ENCODE assay signal across 9 mouse cellular contexts in the genomic region with DNA sequence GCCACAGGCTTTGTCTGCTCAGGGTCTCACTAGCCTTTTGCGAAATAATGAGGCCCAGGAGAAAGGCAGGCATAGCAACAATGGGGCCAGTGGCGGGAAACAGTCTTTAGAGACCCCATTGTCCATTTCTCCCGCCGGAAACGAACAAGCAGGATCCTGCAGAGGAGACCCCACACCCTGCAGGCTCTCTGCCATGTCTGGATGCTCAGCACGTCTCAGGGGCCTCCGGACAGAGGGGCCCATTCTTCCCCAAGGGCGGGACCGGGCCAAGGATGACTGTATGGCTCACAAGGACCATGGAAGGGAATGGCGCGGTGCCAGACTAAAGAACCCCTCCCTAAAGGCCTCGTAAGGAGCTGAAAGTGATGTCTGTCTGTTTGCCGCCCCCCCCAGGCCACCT. TPM values are rescaled to one million over a fixed set of nuclear protein-coding genes. Genes with fewer than 3 reads are reported as not detected.
DNase-seq lines count a peak whose midpoint lies in the region; ATAC-seq lines count a peak whose summit lies in the region.
"Had no signal": no experiment of that assay in that cellular context is flagged by ENCODE, and none has a peak within 500 bp of the region (broad histone marks: within the 10 kb centered on the region; RNA-seq: fewer than 3 reads in every experiment).

No protein-coding gene starts in this region.

- peaks cover 63% of the 10 kb centered on the region for H3K4me1 ChIP-seq in kidney, embryonic 15.5 days
- H3K4me1 ChIP-seq in forebrain, embryonic 15.5 days, result peaks cover 66% of the 10 kb centered on the region
- H3K4me1 ChIP-seq in midbrain, embryonic 13.5 days (replicated peaks), result peaks cover 61% of the 10 kb centered on the region

- DNase-seq in kidney, postnatal 25 days, result no peak
- DNase-seq in embryo, embryonic 10.5 days (ENCODE audit: low spot score), result peak; percentile 70
- DNase-seq in heart, adult 11 months, result no peak
- DNase-seq in right cerebral cortex, postnatal 4 days, result no peak
- DNase-seq: thymus, postnatal 14 days had no signal

- H3K4me2 ChIP-seq in kidney, embryonic 15.5 days, result 0 out of 2 replicates have a peak overlapping the region, but pooled peaks have one; percentile 1
- peak overlapping the region; percentile 86; the same call in 1 of the 2 replicates for H3K4me2 ChIP-seq in forebrain, embryonic 15.5 days (replicated peaks)
- H3K4me2 ChIP-seq in midbrain, embryonic 13.5 days (replicated peaks), result peak overlapping the region; percentile 82

- peaks cover 17% of the 10 kb centered on the region for H3K36me3 ChIP-seq in kidney, embryonic 15.5 days
- H3K36me3 ChIP-seq in forebrain, embryonic 15.5 days, result 0 out of 2 replicates have a peak, but pooled peaks cover 6% of the 10 kb centered on the region
- H3K36me3 ChIP-seq in midbrain, embryonic 13.5 days, result peaks cover 8% of the 10 kb centered on the region; the same call in 1 of the 2 replicates

- H3K9ac ChIP-seq in kidney, embryonic 15.5 days, result no peak overlapping the region
- no peak overlapping the region for H3K9ac ChIP-seq in forebrain, embryonic 15.5 days (replicated peaks)
- peak overlapping the region; percentile 71 for H3K9ac ChIP-seq in midbrain, embryonic 13.5 days (replicated peaks)

- WGBS in kidney, embryonic 15.5 days, result 78% methylated on average over 13 of the region's 13 CpGs
- WGBS in forebrain, embryonic 15.5 days, result 8% methylated on average over 13 of the region's 13 CpGs
- WGBS in midbrain, embryonic 13.5 days, result 16% methylated on average over 13 of the region's 13 CpGs

- H3K27me3 ChIP-seq in kidney, embryonic 15.5 days, result 0 out of 2 replicates have a peak, but pooled peaks cover 3% of the 10 kb centered on the region
- H3K27me3 ChIP-seq in forebrain, embryonic 15.5 days, result 0 out of 2 replicates have a peak, but pooled peaks cover 4% of the 10 kb centered on the region
- H3K27me3 ChIP-seq in midbrain, embryonic 13.5 days, result no peaks in the 10 kb centered on the region

- no peak for ATAC-seq in kidney, embryonic 15.5 days (replicated peaks; ENCODE audit: low FRiP score)
- no peak for ATAC-seq in forebrain, embryonic 15.5 days (replicated peaks)
- no peak for ATAC-seq in midbrain, embryonic 13.5 days
- no peak for ATAC-seq in inflammation-experienced regulatory T-cells, adult 6 months

- H3K27ac ChIP-seq in kidney, embryonic 15.5 days, result 0 out of 2 replicates have a peak overlapping the region, but pooled peaks have one; percentile 29
- H3K27ac ChIP-seq in forebrain, embryonic 15.5 days (replicated peaks), result peak overlapping the region; percentile 95
- peak overlapping the region; percentile 91; the same call in 1 of the 2 replicates for H3K27ac ChIP-seq in midbrain, embryonic 13.5 days

- no peaks in the 10 kb centered on the region for H3K9me3 ChIP-seq in kidney, embryonic 15.5 days (replicated peaks)
- no peaks in the 10 kb centered on the region for H3K9me3 ChIP-seq in forebrain, embryonic 15.5 days
- H3K9me3 ChIP-seq in midbrain, embryonic 13.5 days, result no peaks in the 10 kb centered on the region

- H3K4me3 ChIP-seq in kidney, embryonic 15.5 days (replicated peaks), result no peak overlapping the region
- H3K4me3 ChIP-seq in forebrain, embryonic 15.5 days, result no peak overlapping the region
- peak overlapping the region; percentile 64 for H3K4me3 ChIP-seq in midbrain, embryonic 13.5 days (replicated peaks)

RNA-seq across cellular contexts. Expression of gene AC134908.4, which starts 1.3 kb away (rescaled TPM):
- polyA plus RNA-seq in kidney, embryonic 15.5 days (2015; fragmentation: Nextera tagmentation; extraction: Ambion mirVana), result not detected in 2 replicates
- polyA plus RNA-seq in forebrain, embryonic 15.5 days (2015; fragmentation: Nextera tagmentation; extraction: Ambion mirVana), result not detected in 2 replicates
- polyA plus RNA-seq in midbrain, embryonic 13.5 days (2015; fragmentation: Nextera tagmentation; extraction: Ambion mirVana), result not detected in 2 replicates
- not detected for polyA plus RNA-seq in inflammation-experienced regulatory T-cells, adult 6 months (2017; shearing (Covaris generic))

RNA-seq across cellular contexts. Expression of gene Fam173a, which starts 1.5 kb away (rescaled TPM):
- polyA plus RNA-seq in kidney, embryonic 15.5 days (2015; fragmentation: Nextera tagmentation; extraction: Ambion mirVana), result 91.7 and 101 TPM in 2 replicates
- 71.4 and 84.2 TPM in 2 replicates for polyA plus RNA-seq in forebrain, embryonic 15.5 days (2015; fragmentation: Nextera tagmentation; extraction: Ambion mirVana)
- polyA plus RNA-seq in midbrain, embryonic 13.5 days (2015; fragmentation: Nextera tagmentation; extraction: Ambion mirVana), result 89.8 and 93.0 TPM in 2 replicates
- 100 to 1,000 TPM; 158 to 288 (median 193) TPM for polyA plus RNA-seq in inflammation-experienced regulatory T-cells, adult 6 months (2017; shearing (Covaris generic))

RNA-seq across cellular contexts. Expression of gene Metrn, which starts 2.7 kb away (rescaled TPM):
- polyA plus RNA-seq in kidney, embryonic 15.5 days (2015; fragmentation: Nextera tagmentation; extraction: Ambion mirVana), result 53.5 and 58.5 TPM in 2 replicates
- 31.4 and 37.3 TPM in 2 replicates for polyA plus RNA-seq in forebrain, embryonic 15.5 days (2015; fragmentation: Nextera tagmentation; extraction: Ambion mirVana)
- 32.1 and 36.6 TPM in 2 replicates for polyA plus RNA-seq in midbrain, embryonic 13.5 days (2015; fragmentation: Nextera tagmentation; extraction: Ambion mirVana)
- 1 to 10 TPM; 3.3 to 5.7 (median 5.6) TPM for polyA plus RNA-seq in inflammation-experienced regulatory T-cells, adult 6 months (2017; shearing (Covaris generic))

RNA-seq across cellular contexts. Expression of gene Ccdc78, which starts 7.8 kb away (rescaled TPM):
- polyA plus RNA-seq in kidney, embryonic 15.5 days (2015; fragmentation: Nextera tagmentation; extraction: Ambion mirVana), result 0.23 and 0.29 TPM in 2 replicates
- 0.17 and 0.26 TPM in 2 replicates for polyA plus RNA-seq in forebrain, embryonic 15.5 days (2015; fragmentation: Nextera tagmentation; extraction: Ambion mirVana)
- 0.31 and 0.42 TPM in 2 replicates for polyA plus RNA-seq in midbrain, embryonic 13.5 days (2015; fragmentation: Nextera tagmentation; extraction: Ambion mirVana)
- under 1 TPM in 2 of 3 experiments, not detected in 1; 0.50 to 0.75 TPM for polyA plus RNA-seq in inflammation-experienced regulatory T-cells, adult 6 months (2017; shearing (Covaris generic))

RNA-seq across cellular contexts. Expression of gene Haghl, which starts 8.7 kb away (rescaled TPM):
- polyA plus RNA-seq in kidney, embryonic 15.5 days (2015; fragmentation: Nextera tagmentation; extraction: Ambion mirVana), result 63.0 and 74.8 TPM in 2 replicates
- 115 and 121 TPM in 2 replicates for polyA plus RNA-seq in forebrain, embryonic 15.5 days (2015; fragmentation: Nextera tagmentation; extraction: Ambion mirVana)
- polyA plus RNA-seq in midbrain, embryonic 13.5 days (2015; fragmentation: Nextera tagmentation; extraction: Ambion mirVana), result 137 and 157 TPM in 2 replicates
- 10 to 100 TPM; 23.1 to 41.8 (median 31.1) TPM for polyA plus RNA-seq in inflammation-experienced regulatory T-cells, adult 6 months (2017; shearing (Covaris generic))

Comparison
In these comparisons a context has a peak if more than half of its experiments do, and no peak if none do; other contexts are left out.
1. H3K27ac ChIP-seq: peak in every context shown above with its lines; median percentile 95 in forebrain, embryonic 15.5 days; 91 in midbrain, embryonic 13.5 days; 29 in kidney, embryonic 15.5 days.
2. H3K4me2 ChIP-seq: peak in every context shown above with its lines; median percentile 86 in forebrain, embryonic 15.5 days; 82 in midbrain, embryonic 13.5 days; 1 in kidney, embryonic 15.5 days.